Mouse (Mus musculus) spleen, adult 2 months (tissue): ENCODE data around the gene Arhgap8.
"Not testable (repeated sequence)": the region's sequence is repeated elsewhere in the genome, so short reads cannot be mapped to it uniquely, and the experiment has no call there.

Experiments used
- CTCF ChIP-seq: fragments of 200-500 bp; IDR thresholded peaks from 2 replicates; pipeline ENCODE4 v1.5.1; 2011; ENCODE audit warnings: mild to moderate bottlenecking, inconsistent platforms; ENCODE audit not compliant: insufficient read depth, insufficient read length, insufficient replicate concordance; ENCODE audit errors: extremely low read depth
- POLR2A ChIP-seq: fragments of 200-500 bp; IDR thresholded peaks from 2 replicates; pipeline ENCODE4 v1.6.1; 2011; ENCODE audit warnings: low read depth, low read length, inconsistent platforms

DNA sequence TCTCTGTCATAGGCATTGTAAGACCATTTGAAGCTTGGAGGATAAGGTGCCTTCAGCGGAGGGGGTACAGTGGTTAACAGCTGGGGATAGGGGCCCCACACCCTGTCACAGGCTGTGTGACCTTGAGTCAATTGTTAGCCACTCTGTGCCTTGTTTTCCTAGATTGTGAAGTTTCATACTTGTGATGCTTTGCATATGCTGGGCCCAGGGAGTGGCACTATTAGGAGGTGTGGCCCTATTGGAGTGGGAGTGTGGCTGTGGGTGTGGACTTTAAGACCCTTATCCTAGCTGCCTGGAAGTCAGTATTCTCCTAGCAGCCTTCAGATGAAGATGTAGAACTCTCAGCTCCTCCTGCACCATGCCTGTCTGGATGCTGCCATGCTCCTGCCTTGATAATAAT lies 3.8 kb downstream of the Arhgap8 start:
- not testable (repeated sequence) for TF ChIP-seq CTCF, POLR2A
